10 mouse cellular contexts compared by ENCODE assay signal in the genomic region with DNA sequence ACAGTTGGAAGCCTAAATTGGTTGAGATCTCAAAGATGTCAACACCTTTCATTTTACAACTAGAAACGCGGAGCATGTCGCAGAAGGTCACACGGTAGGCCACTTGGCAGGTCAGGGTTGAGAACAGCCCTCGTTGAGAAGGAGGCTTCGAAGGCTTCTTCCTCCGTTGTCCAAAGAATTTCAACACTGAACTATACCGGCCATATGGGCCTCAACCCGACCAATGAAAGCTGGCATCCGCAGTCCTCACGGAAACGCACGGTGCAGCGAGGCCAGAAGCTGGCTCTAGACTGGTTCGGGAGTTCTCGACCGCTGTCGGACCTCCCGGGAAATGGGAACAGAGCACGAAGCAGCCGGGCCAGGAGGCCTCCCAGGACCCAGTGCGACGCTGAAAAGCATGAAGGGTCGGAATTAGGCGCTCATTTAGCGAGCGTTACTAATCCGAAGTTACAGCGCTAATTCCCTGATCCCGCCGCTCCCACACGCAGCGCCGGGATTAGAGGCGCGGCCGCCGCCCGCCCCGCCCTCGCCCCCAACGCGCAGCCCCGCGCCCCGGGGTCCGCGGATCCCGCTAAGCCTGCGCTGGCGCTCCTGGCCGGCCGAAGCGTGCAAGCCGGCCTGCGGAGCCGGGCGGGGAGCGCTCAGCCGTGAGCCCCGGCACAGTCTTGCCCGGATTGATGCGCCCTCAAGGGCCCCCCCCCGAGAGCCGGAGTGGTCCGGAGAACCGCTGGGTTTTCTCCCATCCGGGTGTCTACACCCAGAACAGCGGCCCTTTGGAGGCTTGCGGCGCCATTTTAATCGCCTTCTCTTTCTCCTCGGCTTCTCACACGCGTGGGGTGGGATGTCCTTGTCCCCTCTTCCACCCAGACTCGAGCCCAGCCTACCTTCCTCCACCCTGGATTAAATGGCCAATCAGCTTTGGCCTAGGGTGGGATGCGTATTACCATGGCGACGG. TPM values are rescaled to one million over a fixed set of nuclear protein-coding genes. Genes with fewer than 3 reads are reported as not detected.
DNase-seq lines count a peak whose midpoint lies in the region; ATAC-seq and TF ChIP-seq lines count a peak whose summit lies in the region.
"Had no signal": no experiment of that assay in that cellular context is flagged by ENCODE, and none has a peak within 500 bp of the region (broad histone marks: within the 10 kb centered on the region; RNA-seq: fewer than 3 reads in every experiment).

No protein-coding gene starts in this region.

- H3K4me1 ChIP-seq in heart, embryonic 12.5 days (replicated peaks), result peaks cover 16% of the 10 kb centered on the region
- H3K4me1 ChIP-seq in intestine, embryonic 16.5 days (ENCODE audit: control insufficient read depth, insufficient read depth, low read length), result peaks cover 10% of the 10 kb centered on the region
- no peaks in the 10 kb centered on the region for H3K4me1 ChIP-seq in stomach, postnatal 0 days (replicated peaks; ENCODE audit: control insufficient read depth, insufficient read depth)

- 0 out of 2 replicates have a peak, but pooled peaks cover 3% of the 10 kb centered on the region for H3K9me3 ChIP-seq in heart, embryonic 12.5 days (replicated peaks)
- H3K9me3 ChIP-seq in intestine, embryonic 16.5 days (ENCODE audit: control insufficient read depth, low read length), result no peaks in the 10 kb centered on the region
- no peaks in the 10 kb centered on the region for H3K9me3 ChIP-seq in stomach, postnatal 0 days (ENCODE audit: control insufficient read depth, low read length)

- intact Hi-C loops in heart, postnatal 36 days (cut with DNase I), result no loop called here

- H3K4me3 ChIP-seq in heart, embryonic 12.5 days, result peak overlapping the region; percentile 32
- peak overlapping the region; percentile 34 for H3K4me3 ChIP-seq in intestine, embryonic 16.5 days (ENCODE audit: low read length)
- H3K4me3 ChIP-seq in stomach, postnatal 0 days (ENCODE audit: low read depth, low read length), result peak overlapping the region; percentile 13
- H3K4me3 ChIP-seq: myocyte had no signal

- no peak for ATAC-seq in heart, embryonic 12.5 days (ENCODE audit: insufficient number of reproducible peaks, low FRiP score)
- ATAC-seq in intestine, embryonic 16.5 days, result no peak
- no peak for ATAC-seq in stomach, postnatal 0 days (ENCODE audit: low FRiP score, low TSS enrichment)
- ATAC-seq in erythroblast, adult 5-6 weeks (replicated peaks; ENCODE audit: low FRiP score, poor library complexity, severe bottlenecking), result no peak

- H3K9ac ChIP-seq in heart, embryonic 12.5 days, result no peak overlapping the region
- H3K9ac ChIP-seq in intestine, embryonic 16.5 days (ENCODE audit: low read depth, low read length), result no peak overlapping the region
- no peak overlapping the region for H3K9ac ChIP-seq in stomach, postnatal 0 days (ENCODE audit: low read length)

- H3K27me3 ChIP-seq in heart, embryonic 12.5 days (replicated peaks), result peaks cover 98% of the 10 kb centered on the region
- H3K27me3 ChIP-seq in intestine, embryonic 16.5 days (replicated peaks; ENCODE audit: control insufficient read depth, insufficient read depth, low read length), result peaks cover 94% of the 10 kb centered on the region
- peaks cover 49% of the 10 kb centered on the region for H3K27me3 ChIP-seq in stomach, postnatal 0 days (ENCODE audit: control insufficient read depth, insufficient read depth, low read length)

- TF ChIP-seq CTCF in stomach, postnatal 0 days (IDR thresholded peaks at IDR 0.05; ENCODE audit: low read depth), result no peak

- 2% methylated on average over 79 of the region's 79 CpGs for WGBS in heart, embryonic 12.5 days
- 1% methylated on average over 78 of the region's 79 CpGs for WGBS in intestine, embryonic 16.5 days
- WGBS in stomach, postnatal 0 days, result 1% methylated on average over 79 of the region's 79 CpGs

- no peak for TF ChIP-seq EP300 in stomach, postnatal 0 days (optimal IDR thresholded peaks at IDR 0.05)

- DNase-seq in heart, postnatal 36 days, result no peak
- DNase-seq in right cerebral cortex, postnatal 25 days, result peak; percentile 47
- DNase-seq in right cerebral cortex, postnatal 14 days, result no peak
- DNase-seq in stomach, postnatal 0 days (ENCODE audit: low spot score), result no peak
- no peak for DNase-seq in Muller cell, postnatal 12 days (ENCODE audit: inconsistent ontology term)
- DNase-seq: kidney, adult 9 months had no signal

- no peak overlapping the region for H3K27ac ChIP-seq in heart, embryonic 12.5 days (ENCODE audit: poor library complexity, severe bottlenecking)
- H3K27ac ChIP-seq in intestine, embryonic 16.5 days (ENCODE audit: low read length), result no peak overlapping the region
- H3K27ac ChIP-seq in stomach, postnatal 0 days (replicated peaks), result no peak overlapping the region

- no peaks in the 10 kb centered on the region for H3K36me3 ChIP-seq in heart, embryonic 12.5 days
- no peaks in the 10 kb centered on the region for H3K36me3 ChIP-seq in intestine, embryonic 16.5 days (ENCODE audit: control insufficient read depth, insufficient read depth, low read length)
- H3K36me3 ChIP-seq in stomach, postnatal 0 days (ENCODE audit: control insufficient read depth, insufficient read depth, low read length), result no peaks in the 10 kb centered on the region

- H3K4me2 ChIP-seq in heart, embryonic 12.5 days, result peak overlapping the region; percentile 58
- H3K4me2 ChIP-seq in intestine, embryonic 16.5 days (ENCODE audit: low read depth, low read length), result peak overlapping the region; percentile 38
- H3K4me2 ChIP-seq in stomach, postnatal 0 days (replicated peaks; ENCODE audit: low read depth), result peak overlapping the region; percentile 42

RNA-seq across cellular contexts. Expression of gene Polg, which starts 42.4 kb away (rescaled TPM):
- 37.9 and 39.6 TPM in 2 replicates for polyA plus RNA-seq in heart, embryonic 12.5 days (2016; fragmentation: Nextera tagmentation; extraction: Ambion mirVana)
- 10 to 100 TPM; 58.9 to 60.7 TPM for total RNA-seq in heart, postnatal 36 days (2021)
- polyA plus RNA-seq in intestine, embryonic 16.5 days (2015; fragmentation: Nextera tagmentation; extraction: Ambion mirVana), result 39.1 and 42.8 TPM in 2 replicates
- polyA plus RNA-seq in stomach, postnatal 0 days (2015; fragmentation: Nextera tagmentation; extraction: Ambion mirVana), result 13.9 and 18.5 TPM in 2 replicates
- total RNA-seq in erythroblast, adult 5-6 weeks (2015; ENCODE audit: low replicate concordance), result 5.2 and 18.4 TPM in 2 replicates
- 26.6 and 27.6 TPM in 2 replicates for total RNA-seq in erythroblast, adult 5-6 weeks (2017; ENCODE audit: low replicate concordance)
